Mouse (Mus musculus): ENCODE results near the gene Nrap.

- TF ChIP-seq CTCF (IDR thresholded peaks at IDR 0.05; ENCODE audit: low read depth, low read length) (no peak), POLR2A (IDR thresholded peaks at IDR 0.05; ENCODE audit: extremely low read depth, insufficient read depth, low read length) (no peak)
These were observed 8.6 kb upstream of the Nrap start for GRCm38 (mm10) chr19:56398528-56398795.

All from liver, adult 2 months (tissue).